Mouse (Mus musculus) stomach, embryonic 15.5 days (tissue): ENCODE data around the gene Arid4a. TPM values are rescaled to one million over a fixed set of nuclear protein-coding genes. Genes with fewer than 3 reads are reported as not detected.

Experiments used
- ATAC-seq: fragments of 200-750 bp; cut with Nextera tagmentation; 2 replicates; pipeline ENCODE4 v1.8.0; 2017; ENCODE audit warnings: low read depth, moderate number of reproducible peaks, moderate TSS enrichment; ENCODE audit not compliant: insufficient read depth, low FRiP score
- H3K27ac ChIP-seq: fragments of 300-500 bp; sonication (generic); 2 replicates; pipeline ENCODE4 v1.5.1; 2015; ENCODE audit warnings: mild to moderate bottlenecking, inconsistent platforms
- H3K27me3 ChIP-seq: fragments of 300-500 bp; sonication (generic); replicated peaks from 2 replicates; pipeline ENCODE4 v1.6.1; 2015; ENCODE audit warnings: inconsistent platforms
- H3K36me3 ChIP-seq: fragments of 300-500 bp; sonication (generic); 2 replicates; pipeline ENCODE4 v1.6.1; 2015; ENCODE audit warnings: inconsistent platforms
- H3K4me1 ChIP-seq: fragments of 300-500 bp; sonication (generic); 2 replicates; pipeline ENCODE4 v1.6.1; 2015; ENCODE audit warnings: inconsistent platforms
- H3K4me2 ChIP-seq: fragments of 300-500 bp; sonication (generic); 2 replicates; pipeline ENCODE4 v1.6.1; 2015; ENCODE audit warnings: mild to moderate bottlenecking, inconsistent platforms
- H3K4me3 ChIP-seq: fragments of 300-500 bp; sonication (generic); replicated peaks from 2 replicates; pipeline ENCODE4 v1.5.1; 2015; ENCODE audit warnings: inconsistent platforms
- H3K9ac ChIP-seq: fragments of 300-500 bp; sonication (generic); 2 replicates; pipeline ENCODE4 v1.6.1; 2015; ENCODE audit warnings: inconsistent platforms
- H3K9me3 ChIP-seq: fragments of 300-500 bp; sonication (generic); 2 replicates; pipeline ENCODE4 v1.6.1; 2016; ENCODE audit warnings: inconsistent platforms
- WGBS: fragments of 180-500 bp; shearing (Covaris S2); methylation state at CpG from one replicate; pipeline ENCODE4 v1.1.7; 2015; 5-methylcytosine and 5-hydroxymethylcytosine counted together
- polyA plus RNA-seq: library from polyadenylated mRNA; unstranded; fragments of >200 nt; fragmentation: Nextera tagmentation; extraction: Ambion mirVana; gene quantifications from 2 replicates; pipeline ENCODE4 v1.2.1, GENCODE M21; 2015

The Arid4a gene
- polyA plus RNA-seq, 1 experiment from 2014 or later = 37.8 TPM

DNA sequence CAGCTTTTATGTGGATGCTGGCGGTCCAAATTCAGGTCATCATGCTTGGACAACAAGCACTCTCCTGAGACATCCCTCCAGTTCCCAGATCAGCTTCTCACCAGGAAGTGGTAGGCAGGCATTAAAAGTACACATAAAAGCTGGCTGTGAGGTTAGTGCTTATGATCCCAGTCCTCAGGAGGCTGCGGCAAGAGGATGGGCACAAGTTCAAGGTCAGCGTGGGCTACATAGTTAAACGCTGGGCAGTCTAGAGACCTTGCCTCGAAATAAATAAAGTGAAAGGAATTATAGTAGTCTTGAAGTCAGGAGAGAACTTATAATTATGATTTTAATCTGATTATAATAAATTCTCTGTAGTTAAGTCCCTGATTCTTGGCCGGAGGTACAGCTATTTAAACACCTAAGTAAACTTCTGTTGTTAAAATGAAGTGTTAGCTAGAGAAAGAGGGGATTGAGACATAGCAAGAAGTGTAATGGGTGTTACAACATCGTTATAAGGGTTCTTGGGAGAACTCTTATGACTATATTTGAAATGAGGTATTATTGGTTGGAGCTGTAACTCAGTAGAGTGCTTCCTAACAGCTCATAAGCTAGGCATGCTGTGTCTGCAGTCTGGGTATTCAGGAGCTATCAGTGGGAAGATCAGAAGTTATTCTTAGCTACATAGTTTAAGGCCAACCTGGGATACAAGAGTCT lies 30.8 kb upstream of the Arid4a start:
- Histone ChIP-seq H3K4me3 (no peak overlapping the region), H3K36me3 (peaks cover 43% of the 10 kb centered on the region), H3K4me2 (no peak overlapping the region), H3K27me3 (no peaks in the 10 kb centered on the region), H3K9ac (no peak overlapping the region), H3K27ac (no peak overlapping the region), H3K4me1 (no peaks in the 10 kb centered on the region), H3K9me3 (no peaks in the 10 kb centered on the region)
- ATAC-seq = no peak
- WGBS = 91% methylated on average over 7 of the region's 7 CpGs

DNA sequence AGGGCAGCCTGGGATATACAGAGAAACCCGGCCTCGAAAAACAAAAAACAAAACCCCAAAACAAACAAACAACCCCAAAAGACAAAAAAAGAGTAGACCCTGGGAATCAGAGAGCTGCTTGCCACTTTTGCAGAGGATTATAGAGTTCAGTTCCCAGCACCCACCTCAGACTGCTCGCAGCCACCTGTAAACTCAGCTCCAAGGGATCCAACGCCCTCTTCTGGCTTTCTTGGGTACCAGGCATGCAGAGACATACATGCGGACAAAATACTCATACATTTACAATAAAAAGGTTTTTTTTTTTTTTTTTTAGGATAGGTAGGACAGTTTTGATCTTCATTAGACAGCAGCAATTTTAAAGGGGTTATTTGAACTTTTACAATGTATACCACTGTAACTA lies 18.6 kb upstream of the Arid4a start:
- 89% methylated on average over 5 of the region's 5 CpGs for WGBS
- ATAC-seq = no peak
- no peak overlapping the region for H3K27ac ChIP-seq
- H3K36me3 ChIP-seq = peaks cover 24% of the 10 kb centered on the region
- H3K9me3 ChIP-seq = no peaks in the 10 kb centered on the region
- H3K4me2 ChIP-seq = no peak overlapping the region
- no peak overlapping the region for H3K9ac ChIP-seq
- peaks cover 5% of the 10 kb centered on the region; the same call in 1 of the 2 replicates for H3K4me1 ChIP-seq
- no peaks in the 10 kb centered on the region for H3K27me3 ChIP-seq
- no peak overlapping the region for H3K4me3 ChIP-seq

DNA sequence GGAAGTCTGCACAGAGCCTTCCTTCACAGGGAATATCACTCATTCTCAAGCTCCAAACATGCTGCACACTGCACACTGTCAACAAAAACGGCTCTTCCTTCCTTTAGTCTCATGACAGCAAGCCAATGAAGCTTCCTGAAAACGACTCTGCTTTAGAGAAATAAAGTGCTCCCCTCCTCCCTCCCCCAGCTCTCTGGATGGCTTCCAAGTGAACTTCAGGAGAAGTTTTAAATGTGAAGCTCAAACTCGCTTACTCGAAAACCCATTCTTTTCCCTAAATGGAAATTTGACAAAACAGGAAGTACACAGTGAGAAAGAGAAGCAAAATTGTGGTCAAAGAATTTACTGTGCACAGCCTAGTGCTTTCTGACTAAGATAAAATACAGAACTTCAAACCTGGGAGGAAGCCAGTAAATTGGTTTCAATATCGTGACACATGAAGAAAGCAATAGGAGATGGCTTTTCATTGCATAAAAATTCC lies 16.3 kb upstream of the Arid4a start:
- ATAC-seq = peak; percentile 39; the same call in 1 of the 2 replicates
- WGBS = 22% methylated on average over 5 of the region's 5 CpGs

DNA sequence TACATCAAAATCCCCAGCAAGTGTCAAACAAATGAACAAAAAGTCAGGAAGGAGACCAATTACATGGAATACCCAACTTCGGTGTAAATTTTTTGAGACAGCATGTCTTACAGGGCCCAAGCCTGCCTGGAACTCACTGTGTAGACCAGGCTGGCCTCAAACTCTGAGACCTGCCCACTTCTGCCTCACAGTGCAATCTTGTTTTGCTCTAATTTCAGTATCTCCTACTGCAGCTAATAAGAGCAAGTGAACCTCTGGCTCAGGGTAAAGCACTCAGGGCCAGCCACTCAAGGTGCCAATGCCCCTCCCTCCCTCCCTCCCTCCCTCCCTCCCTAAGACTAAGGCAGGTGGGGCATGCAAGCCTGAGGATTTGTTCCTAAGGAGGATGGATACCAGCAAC lies 15.4 kb upstream of the Arid4a start:
- WGBS = 70% methylated on average over 1 of the region's 1 CpGs
- H3K4me3 ChIP-seq = no peak overlapping the region
- H3K4me2 ChIP-seq = no peak overlapping the region
- ATAC-seq = no peak
- no peaks in the 10 kb centered on the region for H3K9me3 ChIP-seq
- no peak overlapping the region for H3K9ac ChIP-seq
- H3K4me1 ChIP-seq = peaks cover 5% of the 10 kb centered on the region; the same call in 1 of the 2 replicates
- H3K36me3 ChIP-seq = peaks cover 26% of the 10 kb centered on the region
- no peaks in the 10 kb centered on the region for H3K27me3 ChIP-seq
- peak overlapping the region; percentile 44; the same call in 1 of the 2 replicates for H3K27ac ChIP-seq

More for the DNA sequence above, 16.3 kb upstream of the Arid4a start:
- H3K4me1 ChIP-seq = peaks cover 5% of the 10 kb centered on the region; the same call in 1 of the 2 replicates
- peaks cover 19% of the 10 kb centered on the region for H3K36me3 ChIP-seq
- peak overlapping the region; percentile 40 for H3K4me2 ChIP-seq
- H3K4me3 ChIP-seq = no peak overlapping the region
- H3K27me3 ChIP-seq = no peaks in the 10 kb centered on the region
- peak overlapping the region; percentile 73 for H3K27ac ChIP-seq
- no peaks in the 10 kb centered on the region for H3K9me3 ChIP-seq
- H3K9ac ChIP-seq = no peak overlapping the region

DNA sequence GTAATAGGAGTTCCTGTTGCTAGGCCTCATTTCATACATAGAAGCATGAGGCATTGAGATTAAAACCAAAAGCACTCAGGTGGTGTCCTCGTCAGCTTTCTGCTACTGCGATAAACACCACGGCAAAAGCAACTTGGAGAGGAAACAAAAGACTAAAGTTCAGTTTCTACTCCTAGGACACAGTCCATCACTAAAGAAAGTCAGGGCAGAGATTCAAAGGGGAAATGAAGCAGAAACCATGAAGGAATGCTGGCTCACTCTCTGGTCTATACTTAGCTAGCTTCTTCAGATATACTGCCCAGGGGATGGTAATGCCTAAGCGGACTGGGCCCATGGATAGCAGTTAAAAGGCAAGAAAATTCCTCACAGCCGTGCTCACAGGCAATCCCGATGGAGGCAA lies 14.3 kb upstream of the Arid4a start:
- no peak for ATAC-seq
- Histone ChIP-seq H3K9ac (no peak overlapping the region), H3K27ac (no peak overlapping the region), H3K36me3 (peaks cover 30% of the 10 kb centered on the region), H3K27me3 (no peaks in the 10 kb centered on the region), H3K4me3 (no peak overlapping the region), H3K4me1 (peaks cover 5% of the 10 kb centered on the region; the same call in 1 of the 2 replicates), H3K4me2 (no peak overlapping the region), H3K9me3 (no peaks in the 10 kb centered on the region)
- 78% methylated on average over 6 of the region's 6 CpGs for WGBS

DNA sequence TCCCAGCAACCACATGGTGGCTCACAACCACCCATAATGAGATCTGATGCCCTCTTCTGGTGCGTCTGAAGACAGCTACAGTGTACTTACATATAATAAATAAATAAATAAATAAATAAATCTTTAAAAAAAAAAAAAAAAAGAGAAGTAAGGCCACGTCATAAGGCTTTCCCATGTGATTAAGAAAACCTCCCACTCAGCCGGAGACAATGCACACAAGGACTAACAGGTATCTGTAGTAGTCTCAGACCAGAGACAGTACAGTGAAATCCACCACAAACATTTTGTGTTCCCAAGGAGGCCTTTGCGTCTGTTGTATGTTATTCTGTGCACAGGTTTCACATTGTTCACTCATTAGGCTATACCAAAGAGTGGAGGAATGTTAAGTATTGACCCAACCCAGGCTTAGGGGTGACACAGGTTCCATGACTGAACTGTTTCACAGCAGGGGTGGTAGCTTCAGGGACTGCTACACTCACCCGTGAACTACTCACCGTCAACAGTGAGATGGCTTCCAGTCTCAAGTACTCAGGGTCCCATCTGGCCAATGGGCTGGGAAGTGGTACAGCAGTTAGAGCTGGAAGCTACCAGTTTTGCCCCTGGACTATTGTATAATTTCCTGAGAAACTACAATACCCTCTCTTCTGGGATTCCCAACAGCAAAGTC lies 11.9 kb upstream of the Arid4a start:
- Histone ChIP-seq H3K4me2 (no peak overlapping the region), H3K36me3 (peaks cover 39% of the 10 kb centered on the region), H3K27ac (no peak overlapping the region), H3K4me3 (no peak overlapping the region), H3K4me1 (peaks cover 5% of the 10 kb centered on the region; the same call in 1 of the 2 replicates), H3K9ac (no peak overlapping the region), H3K9me3 (no peaks in the 10 kb centered on the region), H3K27me3 (no peaks in the 10 kb centered on the region)
- ATAC-seq = no peak
- WGBS = 91% methylated on average over 6 of the region's 6 CpGs

DNA sequence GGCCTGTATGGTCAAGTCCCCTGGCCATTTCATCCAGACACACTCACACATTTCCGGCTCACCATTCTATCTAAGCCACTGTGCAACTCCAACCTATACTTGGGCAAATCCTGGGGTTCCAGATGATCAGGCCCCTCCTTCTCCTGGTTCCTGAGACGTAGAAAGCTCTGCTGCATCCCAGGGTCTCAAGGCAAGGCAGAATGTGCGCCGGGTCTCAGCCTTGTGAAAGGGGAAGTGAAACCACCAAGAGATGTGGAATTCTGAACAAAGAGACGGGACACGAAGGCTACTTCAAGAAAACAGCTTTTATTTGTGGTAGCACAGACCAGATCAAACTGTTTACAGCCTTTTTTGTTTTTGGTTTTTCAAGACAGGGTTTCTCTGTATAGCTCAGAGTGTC lies 9.6 kb upstream of the Arid4a start:
- no peak overlapping the region for H3K27ac ChIP-seq
- H3K4me3 ChIP-seq = no peak overlapping the region
- ATAC-seq = no peak
- no peak overlapping the region for H3K4me2 ChIP-seq
- H3K36me3 ChIP-seq = peaks cover 44% of the 10 kb centered on the region
- no peaks in the 10 kb centered on the region for H3K27me3 ChIP-seq
- H3K4me1 ChIP-seq = no peaks in the 10 kb centered on the region
- WGBS = 89% methylated on average over 6 of the region's 6 CpGs
- no peak overlapping the region for H3K9ac ChIP-seq
- H3K9me3 ChIP-seq = no peaks in the 10 kb centered on the region

DNA sequence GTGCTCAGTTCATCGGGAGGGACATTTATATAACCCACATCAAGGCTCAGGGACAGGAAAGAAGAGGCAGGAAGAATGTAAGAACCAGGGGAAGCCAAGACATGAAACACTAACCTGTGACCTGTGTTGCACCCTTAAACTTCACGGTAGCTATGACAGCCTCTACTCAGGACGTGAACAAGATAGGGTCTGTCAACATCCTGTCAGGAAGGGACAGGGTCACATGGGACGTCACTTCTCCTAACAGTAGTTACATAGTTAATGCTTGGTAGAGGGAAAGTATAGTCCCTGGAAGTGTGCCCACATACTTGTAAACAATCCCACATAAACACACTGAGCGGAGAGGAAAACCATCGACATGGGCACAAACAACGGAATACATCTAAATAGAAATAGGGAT lies 8.9 kb upstream of the Arid4a start:
- Histone ChIP-seq H3K4me2 (no peak overlapping the region), H3K36me3 (peaks cover 45% of the 10 kb centered on the region), H3K4me1 (no peaks in the 10 kb centered on the region), H3K9ac (no peak overlapping the region), H3K27ac (no peak overlapping the region), H3K4me3 (no peak overlapping the region), H3K9me3 (no peaks in the 10 kb centered on the region), H3K27me3 (no peaks in the 10 kb centered on the region)
- ATAC-seq = no peak
- 69% methylated on average over 7 of the region's 7 CpGs for WGBS

DNA sequence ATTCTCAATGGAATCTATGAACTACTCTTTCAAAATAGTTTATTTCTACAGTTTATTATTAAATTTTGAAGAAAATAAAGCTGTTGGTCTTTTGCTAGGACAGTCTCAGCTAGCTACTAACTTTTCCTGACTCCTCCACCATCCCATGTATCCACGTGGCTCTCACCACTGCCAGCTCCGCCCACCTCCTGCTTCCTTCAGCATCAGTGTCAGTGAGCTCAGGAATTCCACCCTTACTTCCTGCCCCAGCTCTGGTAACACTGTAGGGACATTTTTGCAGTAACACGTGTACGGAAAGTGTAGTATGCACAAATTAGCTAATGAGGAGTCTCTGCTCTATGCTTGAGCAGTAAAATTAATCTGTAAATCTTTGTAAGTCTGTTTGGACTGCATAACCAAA lies 6.0 kb upstream of the Arid4a start:
- Histone ChIP-seq H3K27me3 (no peaks in the 10 kb centered on the region), H3K4me2 (no peak overlapping the region), H3K27ac (no peak overlapping the region), H3K36me3 (peaks cover 39% of the 10 kb centered on the region), H3K9ac (no peak overlapping the region), H3K4me3 (no peak overlapping the region), H3K4me1 (peaks cover 8% of the 10 kb centered on the region; the same call in 1 of the 2 replicates), H3K9me3 (no peaks in the 10 kb centered on the region)
- ATAC-seq = no peak
- WGBS = 60% methylated on average over 4 of the region's 4 CpGs

DNA sequence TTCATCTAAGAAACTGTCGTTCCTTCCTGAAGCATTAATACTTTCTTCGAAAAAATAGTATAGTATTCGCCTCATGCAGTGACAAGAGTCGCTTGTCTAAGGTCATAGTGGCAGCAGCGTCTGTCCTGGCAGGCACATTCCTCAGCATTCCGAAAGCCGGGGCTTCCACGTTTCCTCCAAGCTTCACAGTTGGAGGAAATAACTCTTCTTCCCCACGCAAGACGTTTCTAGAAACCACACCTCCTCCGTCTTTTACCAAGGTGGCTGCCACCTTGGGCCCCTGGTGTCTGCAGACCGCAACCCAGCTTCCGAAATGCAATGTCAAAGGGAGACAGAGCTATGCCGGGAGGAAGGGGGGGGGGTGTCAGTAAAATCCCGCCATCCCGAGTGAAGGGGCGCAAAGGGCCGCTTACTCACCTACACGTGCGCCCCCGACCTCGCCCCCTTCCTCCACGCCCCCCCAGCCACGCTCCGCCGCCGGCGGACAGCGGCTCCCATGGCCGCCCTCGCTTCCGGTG lies 886 bp upstream of the Arid4a start:
- peaks cover 8% of the 10 kb centered on the region; the same call in 1 of the 2 replicates for H3K4me1 ChIP-seq
- H3K4me3 ChIP-seq = peak overlapping the region; percentile 100
- H3K27me3 ChIP-seq = no peaks in the 10 kb centered on the region
- peak overlapping the region; percentile 70 for H3K4me2 ChIP-seq
- peak overlapping the region; percentile 67 for H3K9ac ChIP-seq
- peak overlapping the region; percentile 98 for H3K27ac ChIP-seq
- 1% methylated on average over 32 of the region's 32 CpGs for WGBS
- H3K9me3 ChIP-seq = no peaks in the 10 kb centered on the region
- peak; percentile 65 for ATAC-seq
- H3K36me3 ChIP-seq = peaks cover 10% of the 10 kb centered on the region; the same call in 1 of the 2 replicates

DNA sequence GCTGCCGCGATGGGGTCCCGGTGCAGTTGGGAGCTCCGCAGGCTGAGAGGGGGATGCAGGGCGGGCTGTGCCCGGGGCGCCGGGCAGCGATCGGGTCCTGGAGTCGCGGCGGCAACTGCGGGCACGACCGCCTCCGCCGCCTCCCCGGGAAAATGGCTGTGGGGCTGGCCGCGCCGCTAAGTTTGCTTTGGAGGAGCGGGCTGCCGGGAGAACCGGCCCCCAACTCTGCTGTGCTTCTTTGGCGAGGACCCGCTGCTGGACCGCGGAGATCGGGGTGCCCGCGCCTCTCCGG lies 367 bp downstream of the Arid4a start:
- Histone ChIP-seq H3K36me3 (peaks cover 10% of the 10 kb centered on the region; the same call in 1 of the 2 replicates), H3K27me3 (no peaks in the 10 kb centered on the region), H3K9me3 (no peaks in the 10 kb centered on the region), H3K4me2 (peak overlapping the region; percentile 55), H3K27ac (peak overlapping the region; percentile 99), H3K9ac (peak overlapping the region; percentile 94), H3K4me3 (peak overlapping the region; percentile 100), H3K4me1 (peaks cover 8% of the 10 kb centered on the region; the same call in 1 of the 2 replicates)
- WGBS = 0% methylated on average over 32 of the region's 33 CpGs
- no peak for ATAC-seq
